Mouse (Mus musculus) forebrain, embryonic 10.5 days (tissue): Measurements from ENCODE around the gene Macrod1. TPM values are rescaled to one million over a fixed set of nuclear protein-coding genes. Genes with fewer than 3 reads are reported as not detected.

Experiments used
- DNase-seq: peaks from one replicate; pipeline ENCODE4 v3.0.0-alpha.2; 2017; ENCODE audit warnings: low spot score; ENCODE audit errors: extremely low spot score
- H3K27ac ChIP-seq: fragments of 300-500 bp; sonication (generic); 2 replicates; pipeline ENCODE4 v1.5.1; 2016; ENCODE audit warnings: mild to moderate bottlenecking
- H3K27me3 ChIP-seq: fragments of 300-500 bp; sonication (generic); 2 replicates; pipeline ENCODE4 v1.6.1; 2016; ENCODE audit warnings: mild to moderate bottlenecking; ENCODE audit not compliant: poor library complexity, severe bottlenecking
- H3K36me3 ChIP-seq: fragments of 300-500 bp; sonication (generic); replicated peaks from 2 replicates; pipeline ENCODE4 v1.6.1; 2016; ENCODE audit warnings: mild to moderate bottlenecking, moderate library complexity
- H3K4me1 ChIP-seq: fragments of 300-500 bp; sonication (generic); 2 replicates; pipeline ENCODE4 v1.6.1; 2016
- H3K4me3 ChIP-seq: fragments of 300-500 bp; sonication (generic); 2 replicates; pipeline ENCODE4 v1.5.1; 2016; ENCODE audit warnings: mild to moderate bottlenecking, moderate library complexity
- H3K9me3 ChIP-seq: fragments of 300-500 bp; sonication (generic); 2 replicates; pipeline ENCODE4 v1.6.1; 2016; ENCODE audit warnings: mild to moderate bottlenecking, moderate library complexity
- WGBS: fragments of 180-500 bp; shearing (Covaris S2); methylation state at CpG from one replicate; pipeline ENCODE4 v1.1.7; 2016; 5-methylcytosine and 5-hydroxymethylcytosine counted together
- polyA plus RNA-seq: library from polyadenylated mRNA; unstranded; fragments of >200 nt; fragmentation: Nextera tagmentation; extraction: Ambion mirVana; gene quantifications from 2 replicates; pipeline ENCODE4 v1.2.1, GENCODE M21; 2016

Gene Macrod1
- polyA plus RNA-seq, 1 experiment from 2014 or later: 3.7 TPM

- Histone ChIP-seq H3K9me3 (no peaks in the 10 kb centered on the region), H3K4me1 (peaks cover 68% of the 10 kb centered on the region), H3K27ac (no peak overlapping the region), H3K4me3 (no peak overlapping the region), H3K27me3 (peaks cover 100% of the 10 kb centered on the region), H3K36me3 (no peaks in the 10 kb centered on the region)
- DNase-seq: no peak
- 79% methylated on average over 11 of the region's 11 CpGs for WGBS
These were observed 73.7 kb downstream of the Macrod1 start for GRCm38 (mm10) chr19:7130317-7130716.

GRCm38 (mm10) chr19:7133436-7133835, 76.8 kb downstream of the Macrod1 start:
- no peaks in the 10 kb centered on the region for H3K36me3 ChIP-seq
- peak overlapping the region; percentile 82 for H3K27ac ChIP-seq
- H3K9me3 ChIP-seq: no peaks in the 10 kb centered on the region
- H3K27me3 ChIP-seq: peaks cover 99% of the 10 kb centered on the region
- DNase-seq: no peak
- WGBS: 83% methylated on average over 9 of the region's 9 CpGs
- H3K4me1 ChIP-seq: peaks cover 93% of the 10 kb centered on the region
- no peak overlapping the region for H3K4me3 ChIP-seq

- peak overlapping the region; percentile 82 for H3K27ac ChIP-seq
- WGBS: 11% methylated on average over 17 of the region's 17 CpGs
- no peaks in the 10 kb centered on the region for H3K9me3 ChIP-seq
- DNase-seq: peak; percentile 44
- peaks cover 99% of the 10 kb centered on the region for H3K27me3 ChIP-seq
- peak overlapping the region; percentile 23; the same call in 1 of the 2 replicates for H3K4me3 ChIP-seq
- no peaks in the 10 kb centered on the region for H3K36me3 ChIP-seq
- peaks cover 93% of the 10 kb centered on the region for H3K4me1 ChIP-seq
These were observed 78.1 kb downstream of the Macrod1 start for GRCm38 (mm10) chr19:7134631-7135091.

- 3% methylated on average over 9 of the region's 9 CpGs for WGBS
- H3K4me1 ChIP-seq: peaks cover 94% of the 10 kb centered on the region
- H3K4me3 ChIP-seq: peak overlapping the region; percentile 15; the same call in 1 of the 2 replicates
- peak; percentile 31 for DNase-seq
- peak overlapping the region; percentile 82 for H3K27ac ChIP-seq
- no peaks in the 10 kb centered on the region for H3K36me3 ChIP-seq
- H3K9me3 ChIP-seq: no peaks in the 10 kb centered on the region
- H3K27me3 ChIP-seq: peaks cover 99% of the 10 kb centered on the region
These were observed 78.9 kb downstream of the Macrod1 start for GRCm38 (mm10) chr19:7135525-7135924.

- 14% methylated on average over 9 of the region's 9 CpGs for WGBS
- H3K9me3 ChIP-seq: no peaks in the 10 kb centered on the region
- H3K4me1 ChIP-seq: peaks cover 96% of the 10 kb centered on the region
- peak overlapping the region; percentile 15; the same call in 1 of the 2 replicates for H3K4me3 ChIP-seq
- peaks cover 98% of the 10 kb centered on the region for H3K27me3 ChIP-seq
- no peaks in the 10 kb centered on the region for H3K36me3 ChIP-seq
- no peak for DNase-seq
- peak overlapping the region; percentile 82 for H3K27ac ChIP-seq
These were observed 79.4 kb downstream of the Macrod1 start for GRCm38 (mm10) chr19:7136016-7136415.

GRCm38 (mm10) chr19:7136714-7137498, 80.3 kb downstream of the Macrod1 start:
- no peak overlapping the region for H3K4me3 ChIP-seq
- peaks cover 98% of the 10 kb centered on the region for H3K27me3 ChIP-seq
- no peak for DNase-seq
- no peaks in the 10 kb centered on the region for H3K36me3 ChIP-seq
- H3K27ac ChIP-seq: peak overlapping the region; percentile 82
- H3K9me3 ChIP-seq: no peaks in the 10 kb centered on the region
- WGBS: 38% methylated on average over 14 of the region's 14 CpGs
- H3K4me1 ChIP-seq: peaks cover 98% of the 10 kb centered on the region

GRCm38 (mm10) chr19:7138327-7138726, 81.7 kb downstream of the Macrod1 start:
- Histone ChIP-seq H3K9me3 (no peaks in the 10 kb centered on the region), H3K27ac (peak overlapping the region; percentile 52), H3K36me3 (no peaks in the 10 kb centered on the region), H3K4me1 (peaks cover 99% of the 10 kb centered on the region), H3K27me3 (peaks cover 98% of the 10 kb centered on the region), H3K4me3 (no peak overlapping the region)
- 61% methylated on average over 14 of the region's 14 CpGs for WGBS
- no peak for DNase-seq

GRCm38 (mm10) chr19:7139321-7139720, 82.7 kb downstream of the Macrod1 start:
- Histone ChIP-seq H3K4me1 (peaks cover 99% of the 10 kb centered on the region), H3K27me3 (peaks cover 98% of the 10 kb centered on the region), H3K4me3 (no peak overlapping the region), H3K27ac (peak overlapping the region; percentile 52), H3K36me3 (no peaks in the 10 kb centered on the region), H3K9me3 (no peaks in the 10 kb centered on the region)
- no peak for DNase-seq
- 68% methylated on average over 4 of the region's 4 CpGs for WGBS

- H3K4me1 ChIP-seq: peaks cover 90% of the 10 kb centered on the region
- peak overlapping the region; percentile 69 for H3K27ac ChIP-seq
- H3K36me3 ChIP-seq: no peaks in the 10 kb centered on the region
- H3K27me3 ChIP-seq: peaks cover 98% of the 10 kb centered on the region
- H3K9me3 ChIP-seq: no peaks in the 10 kb centered on the region
- 75% methylated on average over 6 of the region's 6 CpGs for WGBS
- H3K4me3 ChIP-seq: no peak overlapping the region
- no peak for DNase-seq
These were observed 83.8 kb downstream of the Macrod1 start for GRCm38 (mm10) chr19:7140373-7140772.

GRCm38 (mm10) chr19:7140856-7141421, 84.3 kb downstream of the Macrod1 start:
- peaks cover 98% of the 10 kb centered on the region for H3K27me3 ChIP-seq
- no peak for DNase-seq
- no peaks in the 10 kb centered on the region for H3K9me3 ChIP-seq
- peaks cover 87% of the 10 kb centered on the region for H3K4me1 ChIP-seq
- WGBS: 55% methylated on average over 12 of the region's 12 CpGs
- H3K27ac ChIP-seq: peak overlapping the region; percentile 72
- no peak overlapping the region for H3K4me3 ChIP-seq
- no peaks in the 10 kb centered on the region for H3K36me3 ChIP-seq

- DNase-seq: no peak
- 65% methylated on average over 5 of the region's 5 CpGs for WGBS
- no peaks in the 10 kb centered on the region for H3K9me3 ChIP-seq
- no peak overlapping the region for H3K4me3 ChIP-seq
- H3K27me3 ChIP-seq: peaks cover 98% of the 10 kb centered on the region
- 0 out of 2 replicates have a peak overlapping the region, but pooled peaks have one; percentile 72 for H3K27ac ChIP-seq
- peaks cover 86% of the 10 kb centered on the region for H3K4me1 ChIP-seq
- H3K36me3 ChIP-seq: no peaks in the 10 kb centered on the region
These were observed 85.8 kb downstream of the Macrod1 start for GRCm38 (mm10) chr19:7142207-7142915.

- Histone ChIP-seq H3K4me1 (peaks cover 86% of the 10 kb centered on the region), H3K36me3 (no peaks in the 10 kb centered on the region), H3K27me3 (peaks cover 99% of the 10 kb centered on the region), H3K4me3 (peak overlapping the region; percentile 50), H3K27ac (peak overlapping the region; percentile 71), H3K9me3 (no peaks in the 10 kb centered on the region)
- WGBS: under 1% methylated on average over 20 of the region's 20 CpGs
- peak; percentile 74 for DNase-seq
These were observed 87.2 kb downstream of the Macrod1 start for GRCm38 (mm10) chr19:7143854-7144253.
